Mouse (Mus musculus) adrenal gland, adult (tissue): ENCODE results near the gene Ccr10.

Experiments used
- DNase-seq, 2 experiments: peaks; one replicate each; pipeline ENCODE4 v3.0.0; 2022 to 2023; ENCODE audit warnings: low spot score in 1 of 2; ENCODE audit not compliant: inconsistent age in 2 of 2

Ccr10 gene

GRCm38 (mm10) chr11:101174851-101175628, at the start of gene Ccr10:
TSS of gene Ccr10 (minus strand) at chr11:101175443.
- peak in 1 of 2 experiments; percentile 81 for DNase-seq

- DNase-seq: no peak
Observed at GRCm38 (mm10) chr11:101224337-101224736, 49.1 kb upstream of the Ccr10 start.

- DNase-seq: peak in 1 of 2 experiments; percentile 37
Observed at GRCm38 (mm10) chr11:101221306-101221986, 46.2 kb upstream of the Ccr10 start.

GRCm38 (mm10) chr11:101220853-101221252, 45.6 kb upstream of the Ccr10 start:
- no peak for DNase-seq

- no peak for DNase-seq
Observed at GRCm38 (mm10) chr11:101218436-101219055, 43.3 kb upstream of the Ccr10 start.

GRCm38 (mm10) chr11:101216936-101217335, 41.7 kb upstream of the Ccr10 start:
- DNase-seq: no peak

- peak in 1 of 2 experiments; percentile 88 for DNase-seq
Observed at GRCm38 (mm10) chr11:101211970-101212369, 36.7 kb upstream of the Ccr10 start.

- peak in 1 of 2 experiments; percentile 72 for DNase-seq
Observed at GRCm38 (mm10) chr11:101200986-101201385, 25.7 kb upstream of the Ccr10 start.

- no peak for DNase-seq
Observed at GRCm38 (mm10) chr11:101199555-101199954, 24.3 kb upstream of the Ccr10 start.

GRCm38 (mm10) chr11:101196175-101196574, 20.9 kb upstream of the Ccr10 start:
- no peak for DNase-seq

GRCm38 (mm10) chr11:101195571-101195970, 20.3 kb upstream of the Ccr10 start:
- no peak for DNase-seq

GRCm38 (mm10) chr11:101195101-101195500, 19.9 kb upstream of the Ccr10 start:
- no peak for DNase-seq

- DNase-seq: no peak
Observed at GRCm38 (mm10) chr11:101194643-101195042, 19.4 kb upstream of the Ccr10 start.

- no peak for DNase-seq
Observed at GRCm38 (mm10) chr11:101194137-101194536, 18.9 kb upstream of the Ccr10 start.

GRCm38 (mm10) chr11:101193076-101193475, 17.8 kb upstream of the Ccr10 start:
- no peak for DNase-seq

- DNase-seq: peak in 1 of 2 experiments; percentile 28
Observed at GRCm38 (mm10) chr11:101192646-101193045, 17.4 kb upstream of the Ccr10 start.

GRCm38 (mm10) chr11:101191919-101192470, 16.8 kb upstream of the Ccr10 start:
- no peak for DNase-seq

GRCm38 (mm10) chr11:101190913-101191907, 16.0 kb upstream of the Ccr10 start:
- DNase-seq: peak in 1 of 2 experiments; percentile 54

- DNase-seq: peak in 1 of 2 experiments; percentile 60
Observed at GRCm38 (mm10) chr11:101190181-101190912, 15.1 kb upstream of the Ccr10 start.
